ENCODE assay signal across 26 mouse cellular contexts in the genomic region with DNA sequence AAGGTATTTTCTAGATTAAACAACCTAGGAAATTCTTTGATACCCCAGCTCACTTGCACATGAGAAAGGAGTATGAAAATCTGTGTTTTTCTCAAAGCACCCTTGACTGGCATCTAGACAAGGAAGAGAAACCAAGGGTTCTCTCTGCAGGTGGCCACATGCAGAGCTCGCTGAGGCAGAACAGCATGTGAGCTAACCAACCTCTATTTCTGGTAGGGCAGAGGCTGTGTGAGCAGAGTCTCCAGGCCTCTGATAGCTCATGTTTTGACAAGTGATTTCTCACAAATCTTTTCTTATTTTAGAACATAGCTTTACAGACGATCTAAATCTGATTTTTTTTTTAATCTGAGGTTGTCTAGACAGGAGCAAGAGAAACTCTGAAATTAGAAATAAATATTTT. TPM values are rescaled to one million over a fixed set of nuclear protein-coding genes. Genes with fewer than 3 reads are reported as not detected.
DNase-seq lines count a peak whose midpoint lies in the region; ATAC-seq and TF ChIP-seq lines count a peak whose summit lies in the region.
"Had no signal": no experiment of that assay in that cellular context is flagged by ENCODE, and none has a peak within 500 bp of the region (broad histone marks: within the 10 kb centered on the region; RNA-seq: fewer than 3 reads in every experiment).

No protein-coding gene starts in this region.

- no peak overlapping the region for H3K4me3 ChIP-seq in liver, postnatal 0 days (ENCODE audit: low read depth, low read length)
- H3K4me3 ChIP-seq in kidney, embryonic 15.5 days (replicated peaks): no peak overlapping the region
- H3K4me3 ChIP-seq: forebrain, embryonic 10.5 days; heart, embryonic 15.5 days; hindbrain, embryonic 15.5 days; limb, embryonic 15.5 days; liver, embryonic 15.5 days; neural tube, embryonic 15.5 days; stomach, embryonic 15.5 days had no signal

- no peaks in the 10 kb centered on the region for H3K36me3 ChIP-seq in liver, postnatal 0 days (replicated peaks; ENCODE audit: insufficient read depth, low read length)
- H3K36me3 ChIP-seq in kidney, embryonic 15.5 days: no peaks in the 10 kb centered on the region
- H3K36me3 ChIP-seq: hindbrain, embryonic 15.5 days; limb, embryonic 15.5 days; liver, embryonic 15.5 days; neural tube, embryonic 15.5 days; stomach, embryonic 15.5 days had no signal

- no peak overlapping the region for H3K4me2 ChIP-seq in liver, postnatal 0 days (ENCODE audit: low read depth, low read length)
- no peak overlapping the region for H3K4me2 ChIP-seq in kidney, embryonic 15.5 days
- H3K4me2 ChIP-seq: heart, embryonic 15.5 days; hindbrain, embryonic 15.5 days; limb, embryonic 15.5 days; liver, embryonic 15.5 days; neural tube, embryonic 15.5 days; stomach, embryonic 15.5 days had no signal

- no peak for TF ChIP-seq EP300 in liver, postnatal 0 days (IDR thresholded peaks at IDR 0.05; ENCODE audit: low read depth)

- no peaks in the 10 kb centered on the region for H3K27me3 ChIP-seq in liver, postnatal 0 days (ENCODE audit: insufficient read depth, low read length)
- no peaks in the 10 kb centered on the region for H3K27me3 ChIP-seq in kidney, embryonic 15.5 days
- H3K27me3 ChIP-seq: heart, embryonic 15.5 days; hindbrain, embryonic 15.5 days; limb, embryonic 15.5 days; liver, embryonic 15.5 days; neural tube, embryonic 15.5 days; stomach, embryonic 15.5 days had no signal

- no peaks in the 10 kb centered on the region; the same call in 1 of the 2 replicates for H3K4me1 ChIP-seq in liver, postnatal 0 days (ENCODE audit: insufficient read depth)
- H3K4me1 ChIP-seq in kidney, embryonic 15.5 days: no peaks in the 10 kb centered on the region
- H3K4me1 ChIP-seq: hindbrain, embryonic 15.5 days; limb, embryonic 15.5 days; neural tube, embryonic 15.5 days; stomach, embryonic 15.5 days had no signal

- H3K9ac ChIP-seq in liver, postnatal 0 days (replicated peaks): no peak overlapping the region
- H3K9ac ChIP-seq in kidney, embryonic 15.5 days: no peak overlapping the region
- H3K9ac ChIP-seq: forebrain, postnatal 0 days; heart, embryonic 15.5 days; hindbrain, embryonic 15.5 days; limb, embryonic 15.5 days; liver, embryonic 15.5 days; neural tube, embryonic 15.5 days; stomach, embryonic 15.5 days had no signal

- ATAC-seq in liver, postnatal 0 days: peak; percentile 62; the same call in 1 of the 2 replicates
- ATAC-seq in common myeloid progenitor, adult 5-6 weeks (replicated peaks; ENCODE audit: low read depth, poor library complexity, severe bottlenecking): peak; percentile 59; the same call in 1 of the 2 replicates
- ATAC-seq in neutrophil, adult 5-6 weeks (ENCODE audit: extremely low read depth, insufficient number of reproducible peaks, low FRiP score, poor library complexity, severe bottlenecking): peak; percentile 89
- no peak for ATAC-seq in kidney, embryonic 15.5 days (replicated peaks; ENCODE audit: low FRiP score)
- ATAC-seq: activated CD4-positive, CD25-positive, alpha-beta regulatory T cell, adult 4 months; forebrain, postnatal 0 days had no signal

- no peak for TF ChIP-seq CTCF in liver, postnatal 0 days (IDR thresholded peaks at IDR 0.05; ENCODE audit: low read depth)

- no peak for DNase-seq in liver, postnatal 0 days
- DNase-seq in liver: no peak
- DNase-seq in B cell, adult 2 months: peak; percentile 75 to 81
- DNase-seq in adrenal gland, postnatal 14 days: no peak
- DNase-seq in cerebellum, postnatal 4 days (ENCODE audit: low spot score in 2 of 2): no peak
- DNase-seq: adrenal gland, adult 8-10 months; cerebellum, adult 9-10 months; forebrain, postnatal 0 days; gastrocnemius, postnatal 14 days; heart, postnatal 36 days; kidney, postnatal 36 days; layer of hippocampus, postnatal 36 days; lung, postnatal 10 days; thymus, adult 18-20 months; thymus, postnatal 36 days had no signal

- H3K9me3 ChIP-seq in liver, postnatal 0 days (ENCODE audit: low read length): no peaks in the 10 kb centered on the region
- H3K9me3 ChIP-seq in kidney, embryonic 15.5 days (replicated peaks): no peaks in the 10 kb centered on the region
- H3K9me3 ChIP-seq: forebrain, embryonic 10.5 days; heart, embryonic 15.5 days; hindbrain, embryonic 15.5 days; limb, embryonic 15.5 days; liver, embryonic 15.5 days; neural tube, embryonic 15.5 days; stomach, embryonic 15.5 days had no signal

- no peak overlapping the region for H3K27ac ChIP-seq in liver, postnatal 0 days (ENCODE audit: low read depth)
- H3K27ac ChIP-seq in kidney, embryonic 15.5 days: no peak overlapping the region
- H3K27ac ChIP-seq: forebrain, embryonic 10.5 days; heart, embryonic 15.5 days; hindbrain, embryonic 15.5 days; limb, embryonic 15.5 days; liver, embryonic 15.5 days; neural tube, embryonic 15.5 days; stomach, embryonic 15.5 days had no signal

- WGBS in liver, postnatal 0 days (ENCODE audit: insufficient replicate concordance): 60% methylated on average over 2 of the region's 2 CpGs
- WGBS in kidney, embryonic 15.5 days: 66% methylated on average over 2 of the region's 2 CpGs

RNA-seq across cellular contexts. Expression of a gene that starts 12.8 kb away (rescaled TPM):
- polyA plus RNA-seq in liver, postnatal 0 days (2015; fragmentation: Nextera tagmentation; extraction: Ambion mirVana): 10.3 and 11.1 TPM in 2 replicates
- total RNA-seq in common myeloid progenitor, adult 5-6 weeks (2017): 3.5 and 8.3 TPM in 2 replicates
- total RNA-seq in neutrophil, adult 5-6 weeks (2017): 149 and 161 TPM in 2 replicates
- total RNA-seq in adrenal gland, postnatal 14 days (2021): 50.8 and 66.3 TPM in 2 replicates
- polyA plus RNA-seq in kidney, embryonic 15.5 days (2015; fragmentation: Nextera tagmentation; extraction: Ambion mirVana): 18.4 and 21.1 TPM in 2 replicates

Comparison
In these comparisons a context has a peak if more than half of its experiments do, and no peak if none do; other contexts are left out.
1. DNase-seq: peak in B cell, adult 2 months (2 of 2); none in liver, postnatal 0 days (single experiment), liver (single experiment), adrenal gland, postnatal 14 days (single experiment) and cerebellum, postnatal 4 days (0 of 2).